Mouse (Mus musculus): ENCODE measurements around the gene Frmd8. TPM values are rescaled to one million over a fixed set of nuclear protein-coding genes. Genes with fewer than 3 reads are reported as not detected.

Gene Frmd8
- polyA plus RNA-seq, 1 experiment from 2014 or later = 13.8 TPM

GRCm38 (mm10) chr19:5851481-5851971 lies 23.5 kb downstream of the Frmd8 start:
- Histone ChIP-seq H3K9ac (ENCODE audit: low read length) (peak overlapping the region; percentile 45; the same call in 1 of the 2 replicates), H3K9me3 (ENCODE audit: control insufficient read depth, low read length) (no peaks in the 10 kb centered on the region), H3K36me3 (ENCODE audit: control insufficient read depth, insufficient read depth, low read length) (peaks cover 4% of the 10 kb centered on the region; the same call in 1 of the 2 replicates), H3K4me1 (replicated peaks; ENCODE audit: control insufficient read depth, insufficient read depth) (peaks cover 23% of the 10 kb centered on the region), H3K4me3 (ENCODE audit: low read depth, low read length) (no peak overlapping the region), H3K27me3 (ENCODE audit: control insufficient read depth, insufficient read depth, low read length) (no peaks in the 10 kb centered on the region), H3K27ac (replicated peaks) (peak overlapping the region; percentile 83), H3K4me2 (replicated peaks; ENCODE audit: low read depth) (no peak overlapping the region)
- TF ChIP-seq EP300 (optimal IDR thresholded peaks at IDR 0.05) = no peak
- TF ChIP-seq CTCF (IDR thresholded peaks at IDR 0.05; ENCODE audit: low read depth) = no peak
- ATAC-seq (ENCODE audit: low FRiP score, low TSS enrichment) (no peak), DNase-seq (ENCODE audit: low spot score) (peak; percentile 39)
- 45% methylated on average over 5 of the region's 5 CpGs for WGBS

- Histone ChIP-seq H3K27ac (replicated peaks) (peak overlapping the region; percentile 100), H3K4me1 (replicated peaks; ENCODE audit: control insufficient read depth, insufficient read depth) (peaks cover 23% of the 10 kb centered on the region), H3K4me3 (ENCODE audit: low read depth, low read length) (no peak overlapping the region), H3K4me2 (replicated peaks; ENCODE audit: low read depth) (no peak overlapping the region), H3K36me3 (ENCODE audit: control insufficient read depth, insufficient read depth, low read length) (peaks cover 2% of the 10 kb centered on the region; the same call in 1 of the 2 replicates), H3K9me3 (ENCODE audit: control insufficient read depth, low read length) (no peaks in the 10 kb centered on the region), H3K9ac (ENCODE audit: low read length) (no peak overlapping the region), H3K27me3 (ENCODE audit: control insufficient read depth, insufficient read depth, low read length) (no peaks in the 10 kb centered on the region)
- no peak for TF ChIP-seq CTCF (IDR thresholded peaks at IDR 0.05; ENCODE audit: low read depth)
- TF ChIP-seq EP300 (optimal IDR thresholded peaks at IDR 0.05) = no peak
- ATAC-seq (ENCODE audit: low FRiP score, low TSS enrichment) = no peak
- DNase-seq (ENCODE audit: low spot score) = no peak
- WGBS = 82% methylated on average over 3 of the region's 3 CpGs
Measured at GRCm38 (mm10) chr19:5850860-5851259, 24.2 kb downstream of the Frmd8 start.

- Histone ChIP-seq H3K4me3 (ENCODE audit: low read depth, low read length) (peak overlapping the region; percentile 8; the same call in 1 of the 2 replicates), H3K36me3 (ENCODE audit: control insufficient read depth, insufficient read depth, low read length) (peaks cover 2% of the 10 kb centered on the region; the same call in 1 of the 2 replicates), H3K4me1 (replicated peaks; ENCODE audit: control insufficient read depth, insufficient read depth) (peaks cover 23% of the 10 kb centered on the region), H3K9ac (ENCODE audit: low read length) (peak overlapping the region; percentile 73), H3K27me3 (ENCODE audit: control insufficient read depth, insufficient read depth, low read length) (no peaks in the 10 kb centered on the region), H3K4me2 (replicated peaks; ENCODE audit: low read depth) (peak overlapping the region; percentile 79; the same call in 1 of the 2 replicates), H3K27ac (replicated peaks) (peak overlapping the region; percentile 100), H3K9me3 (ENCODE audit: control insufficient read depth, low read length) (no peaks in the 10 kb centered on the region)
- DNase-seq (ENCODE audit: low spot score) (peak; percentile 96), ATAC-seq (ENCODE audit: low FRiP score, low TSS enrichment) (peak; percentile 56)
- 22% methylated on average over 11 of the region's 11 CpGs for WGBS
- TF ChIP-seq CTCF (IDR thresholded peaks at IDR 0.05; ENCODE audit: low read depth) (peak; percentile 99), EP300 (optimal IDR thresholded peaks at IDR 0.05) (peak; percentile 96)
Measured at GRCm38 (mm10) chr19:5849843-5850527, 25.1 kb downstream of the Frmd8 start.

DNA sequence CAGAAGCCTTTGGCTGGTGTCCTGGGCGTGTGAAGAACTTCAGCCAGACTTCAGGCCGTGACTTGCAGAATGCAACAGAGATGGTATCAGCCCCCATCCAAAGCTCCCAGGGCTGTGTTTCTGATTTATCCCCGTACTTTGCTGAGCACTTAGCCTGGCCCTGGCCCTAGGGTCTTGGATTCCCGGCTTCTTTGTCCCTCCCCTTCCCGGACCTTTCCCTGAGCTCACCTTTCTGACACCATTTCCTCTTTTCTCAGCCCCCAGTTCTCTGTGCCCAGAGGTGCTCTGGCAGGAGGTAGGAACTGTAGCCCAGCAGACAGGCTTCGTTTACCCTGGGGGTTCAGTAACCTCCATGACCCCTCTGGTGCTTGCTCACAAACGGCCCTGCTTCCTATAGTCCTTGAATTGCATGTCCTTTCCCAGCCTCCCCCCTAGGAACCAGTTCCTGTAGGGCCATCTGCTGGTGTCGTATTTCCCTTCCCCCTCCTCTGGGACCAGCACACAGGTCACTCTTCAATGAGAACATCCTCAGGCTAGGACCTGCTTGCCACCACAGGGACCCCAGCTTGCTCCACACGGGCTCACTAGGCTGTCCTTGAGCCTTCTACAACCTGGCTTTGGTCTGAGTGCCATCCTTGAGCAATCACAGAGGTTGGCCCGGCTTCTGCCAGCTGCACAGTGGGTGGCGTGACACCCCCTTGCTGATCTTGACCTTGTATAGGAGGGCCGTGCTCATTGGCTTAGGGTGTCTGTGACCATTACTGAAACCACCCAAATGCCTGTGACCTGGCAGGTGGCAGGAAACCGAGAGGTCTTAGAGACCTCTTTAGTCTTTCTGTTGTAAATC lies 26.0 kb downstream of the Frmd8 start:
- peak overlapping the region; percentile 36 for H3K4me3 ChIP-seq (ENCODE audit: low read depth, low read length)

DNA sequence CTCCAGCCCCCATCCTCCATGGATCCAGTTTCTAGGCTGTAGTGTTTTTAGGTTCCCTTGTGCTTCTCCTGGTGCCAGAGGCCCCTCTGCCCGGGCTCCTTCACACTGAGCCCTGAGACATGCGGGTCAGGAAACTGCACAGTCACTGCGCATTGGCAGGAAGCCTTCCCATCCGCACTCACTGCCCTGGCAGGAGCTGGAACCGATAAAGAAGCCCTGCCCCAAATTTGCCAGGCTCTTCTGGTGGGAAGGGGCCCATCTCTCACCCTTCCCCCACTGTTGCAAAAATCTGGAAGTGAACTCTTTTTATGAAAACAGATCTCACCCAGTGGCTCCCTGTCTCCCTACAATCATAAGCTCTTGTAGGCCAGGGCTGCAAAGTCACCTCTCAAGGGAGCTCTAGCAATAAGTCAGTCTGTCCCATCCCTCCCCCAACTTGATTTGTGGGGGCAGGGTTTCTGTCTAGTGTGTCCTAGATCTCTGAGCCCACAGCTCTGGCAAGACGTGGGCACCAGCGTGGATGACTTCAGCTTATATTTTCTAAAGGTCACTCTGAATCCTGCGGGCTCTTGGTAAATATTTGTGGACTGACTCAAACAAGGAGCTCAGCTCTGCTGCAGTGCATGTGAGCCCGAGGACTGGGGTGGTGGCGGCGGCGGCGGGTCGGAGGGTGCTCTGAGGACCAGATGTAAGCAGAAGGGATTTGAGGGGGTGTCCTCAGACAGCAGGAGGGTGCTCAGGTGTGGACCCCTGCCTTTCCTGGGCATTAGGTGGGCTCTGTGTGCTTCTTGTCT lies 26.8 kb downstream of the Frmd8 start:
- peak; percentile 15 for ATAC-seq (ENCODE audit: low FRiP score, low TSS enrichment)
- Histone ChIP-seq H3K9ac (ENCODE audit: low read length) (peak overlapping the region; percentile 73), H3K4me1 (replicated peaks; ENCODE audit: control insufficient read depth, insufficient read depth) (peaks cover 23% of the 10 kb centered on the region), H3K27ac (replicated peaks) (peak overlapping the region; percentile 100), H3K4me3 (ENCODE audit: low read depth, low read length) (peak overlapping the region; percentile 36), H3K36me3 (ENCODE audit: control insufficient read depth, insufficient read depth, low read length) (peaks cover 2% of the 10 kb centered on the region; the same call in 1 of the 2 replicates), H3K27me3 (ENCODE audit: control insufficient read depth, insufficient read depth, low read length) (no peaks in the 10 kb centered on the region), H3K9me3 (ENCODE audit: control insufficient read depth, low read length) (no peaks in the 10 kb centered on the region), H3K4me2 (replicated peaks; ENCODE audit: low read depth) (peak overlapping the region; percentile 79)
- DNase-seq (ENCODE audit: low spot score) = peak; percentile 85
- TF ChIP-seq CTCF (IDR thresholded peaks at IDR 0.05; ENCODE audit: low read depth) (0 out of 2 replicates have a peak, but pooled peaks have one; percentile 1), EP300 (optimal IDR thresholded peaks at IDR 0.05) (peak; percentile 34)
- WGBS = 10% methylated on average over 14 of the region's 14 CpGs

More for the DNA sequence above, 26.0 kb downstream of the Frmd8 start:
- H3K36me3 ChIP-seq (ENCODE audit: control insufficient read depth, insufficient read depth, low read length) = peaks cover 2% of the 10 kb centered on the region; the same call in 1 of the 2 replicates
- H3K4me1 ChIP-seq (replicated peaks; ENCODE audit: control insufficient read depth, insufficient read depth) = peaks cover 23% of the 10 kb centered on the region
- peak; percentile 56 for DNase-seq (ENCODE audit: low spot score)
- peak overlapping the region; percentile 100 for H3K27ac ChIP-seq (replicated peaks)
- 26% methylated on average over 13 of the region's 13 CpGs for WGBS
- H3K27me3 ChIP-seq (ENCODE audit: control insufficient read depth, insufficient read depth, low read length) = no peaks in the 10 kb centered on the region
- no peaks in the 10 kb centered on the region for H3K9me3 ChIP-seq (ENCODE audit: control insufficient read depth, low read length)
- ATAC-seq (ENCODE audit: low FRiP score, low TSS enrichment) = no peak
- TF ChIP-seq CTCF (IDR thresholded peaks at IDR 0.05; ENCODE audit: low read depth) = peak; percentile 24; the same call in 1 of the 2 replicates
- TF ChIP-seq EP300 (optimal IDR thresholded peaks at IDR 0.05) = no peak
- peak overlapping the region; percentile 73 for H3K9ac ChIP-seq (ENCODE audit: low read length)
- peak overlapping the region; percentile 79 for H3K4me2 ChIP-seq (replicated peaks; ENCODE audit: low read depth)
